Mouse (Mus musculus) heart, postnatal 25 days (tissue): ENCODE data around the gene Phf12. TPM values are rescaled to one million over a fixed set of nuclear protein-coding genes. Genes with fewer than 3 reads are reported as not detected.
A peak's percentile ranks its signal among the peaks of the same experiment; 100 is the strongest.

Experiments
- DNase-seq: peaks from one replicate; pipeline ENCODE4 v3.0.0; 2022; ENCODE audit warnings: low spot score
- intact Hi-C: fragments of 180-260 bp; cut with DNase I; formaldehyde crosslinking; loops from one replicate; pipeline ENCODE4 v1.15.1; 2025
- total RNA-seq, 2 experiments: library from RNA; stranded (reverse); gene quantifications; 2 replicates each; pipeline ENCODE4 v1.2.3; 2021

Phf12 gene
- total RNA-seq, 2 experiments from 2014 or later: 23.7 to 28.6 TPM

GRCm38 (mm10) chr11:77967114-77967513, 15.4 kb upstream of the Phf12 start:
- no peak for DNase-seq
- intact Hi-C loops: loop anchor here (1.0 to 5.0 kb wide), 2 partner anchors 140 to 230 kb away; no protein-coding TSS in a partner anchor

GRCm38 (mm10) chr11:77968786-77969185, 13.8 kb upstream of the Phf12 start:
- no peak for DNase-seq
- intact Hi-C loops: loop anchor here (5.0 kb wide), 1 partner anchor 231 kb away; no protein-coding TSS in a partner anchor

GRCm38 (mm10) chr11:77970718-77971117, 11.8 kb upstream of the Phf12 start:
- intact Hi-C loops: no loop called here
- no peak for DNase-seq

DNA sequence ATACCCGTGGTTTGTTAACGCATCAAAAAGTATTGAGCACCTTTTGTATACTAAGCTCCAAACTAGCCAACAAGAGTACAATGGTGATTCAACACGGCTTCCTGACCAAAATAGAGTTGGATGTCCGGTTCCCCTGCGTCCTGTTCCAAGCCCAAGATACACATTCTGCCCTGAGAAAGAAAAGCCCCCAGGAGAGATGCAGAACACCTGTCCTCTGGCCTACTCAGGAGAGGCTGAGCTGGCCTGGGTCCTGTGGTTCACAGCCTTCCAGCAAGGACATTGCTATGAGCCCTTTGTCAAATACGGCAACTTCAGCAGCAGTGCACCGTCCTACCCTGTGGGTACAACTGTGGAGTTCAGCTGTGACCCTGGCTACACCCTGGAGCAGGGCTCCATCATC, 9.0 kb upstream of the Phf12 start:
- no peak for DNase-seq
- intact Hi-C loops: no loop called here

DNA sequence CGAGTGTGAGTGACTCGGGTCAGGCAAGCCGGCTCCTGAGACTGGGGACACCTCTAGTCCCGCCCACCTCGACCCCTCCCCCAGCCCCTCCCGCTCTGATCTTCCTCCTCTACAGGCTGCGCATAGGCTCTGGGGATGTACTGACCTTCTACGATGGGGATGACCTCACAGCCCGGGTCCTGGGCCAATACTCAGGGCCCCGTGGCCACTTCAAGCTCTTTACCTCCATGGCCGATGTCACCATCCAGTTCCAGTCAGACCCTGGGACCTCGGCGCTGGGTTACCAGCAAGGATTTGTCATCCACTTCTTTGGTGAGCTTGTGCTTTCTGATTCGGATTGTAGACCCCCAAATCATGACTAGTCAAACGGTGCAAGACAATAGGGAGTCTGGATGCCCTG, 8.2 kb upstream of the Phf12 start:
- DNase-seq: no peak
- intact Hi-C loops: no loop called here

DNA sequence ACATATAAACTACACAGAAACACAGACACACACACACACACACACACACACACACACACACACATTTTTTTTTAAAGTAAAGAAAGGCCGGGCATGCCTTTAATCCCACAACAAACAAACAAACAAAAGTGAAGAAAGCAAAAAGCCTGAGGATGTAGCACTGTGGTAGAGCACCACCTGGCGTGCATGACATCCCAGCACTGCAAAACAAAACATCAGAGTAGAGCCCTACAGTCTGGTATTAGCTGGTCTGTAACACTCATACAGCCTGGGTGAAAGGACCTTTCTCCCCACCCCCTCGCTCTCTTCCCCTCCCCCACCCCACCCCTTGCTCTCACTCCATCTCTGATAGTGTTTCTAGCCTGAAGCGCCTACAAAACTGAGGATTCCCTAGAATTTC, 6.7 kb upstream of the Phf12 start:
- intact Hi-C loops: no loop called here
- DNase-seq: no peak

DNA sequence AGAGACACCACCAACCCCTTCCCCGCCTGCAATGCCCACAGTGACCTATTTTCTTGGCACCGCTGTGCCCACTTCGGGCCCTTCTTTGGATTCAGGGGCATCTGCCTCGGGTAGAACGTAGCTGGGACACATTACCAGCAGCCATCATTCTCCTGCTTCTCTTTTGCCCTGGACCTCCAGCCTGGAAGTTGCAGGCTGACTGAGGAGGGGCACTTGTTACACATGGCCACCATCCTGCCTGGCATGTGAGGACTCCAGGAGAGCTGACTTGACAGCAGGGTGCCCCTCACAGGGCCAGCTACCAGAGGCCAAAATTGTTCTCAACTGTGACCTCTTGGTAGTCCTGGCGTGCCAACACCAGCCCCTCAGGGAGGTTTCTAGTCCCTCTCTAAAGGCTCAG, 4.4 kb upstream of the Phf12 start:
- DNase-seq: no peak
- intact Hi-C loops: no loop called here

GRCm38 (mm10) chr11:77979221-77979809, 3.2 kb upstream of the Phf12 start:
- DNase-seq: no peak
- intact Hi-C loops: no loop called here

GRCm38 (mm10) chr11:77980281-77981204, 2.0 kb upstream of the Phf12 start:
- intact Hi-C loops: no loop called here
- DNase-seq: no peak

- DNase-seq: peak; percentile 93
- intact Hi-C loops: no loop called here
These were observed 729 bp upstream of the Phf12 start for GRCm38 (mm10) chr11:77981609-77982440.

DNA sequence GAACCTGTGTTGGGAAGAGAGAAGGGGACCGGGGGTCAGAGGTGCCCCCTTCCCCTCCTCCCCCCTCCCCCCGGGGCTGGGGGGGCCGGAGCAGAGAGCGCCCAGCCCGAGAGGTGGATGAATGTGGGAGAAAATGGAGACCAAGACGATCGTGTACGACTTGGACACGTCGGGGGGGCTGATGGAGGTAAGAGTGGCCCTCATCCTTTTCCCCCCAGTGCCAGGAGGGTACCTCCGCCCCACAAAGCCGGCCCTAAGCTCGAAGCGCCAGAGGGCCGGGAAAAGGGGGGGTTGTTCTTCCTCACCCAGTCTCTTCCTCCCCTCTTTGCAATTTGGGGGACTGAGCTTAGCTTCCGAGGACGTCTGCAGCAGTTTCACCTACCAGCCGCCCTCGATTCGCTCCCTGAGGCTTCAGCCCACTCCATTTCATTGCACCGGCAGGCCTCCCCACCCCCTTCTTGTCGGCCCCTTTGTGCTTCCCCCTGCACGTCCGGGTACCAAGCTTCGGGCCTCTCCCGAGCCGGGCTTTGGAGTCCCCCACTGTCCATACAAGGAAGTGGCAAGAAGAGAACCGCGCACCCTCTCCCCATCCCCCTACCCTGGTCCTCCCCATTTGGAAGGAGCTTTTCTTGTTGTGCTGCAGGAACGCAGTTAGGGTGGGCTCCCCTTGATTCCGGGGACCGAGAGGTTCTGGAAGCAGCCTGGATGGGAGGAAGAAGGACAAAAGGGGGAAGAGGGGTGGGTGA, 810 bp downstream of the Phf12 start:
- DNase-seq: no peak
- intact Hi-C loops: no loop called here

GRCm38 (mm10) chr11:77983937-77984835, 1.6 kb downstream of the Phf12 start:
- DNase-seq: peak; percentile 44
- intact Hi-C loops: no loop called here

- no peak for DNase-seq
- intact Hi-C loops: loop anchor here (5.0 kb wide), 1 partner anchor 37 kb away; no protein-coding TSS in a partner anchor
These were observed 2.3 kb downstream of the Phf12 start for GRCm38 (mm10) chr11:77984836-77985231.

GRCm38 (mm10) chr11:77985541-77986065, 3.0 kb downstream of the Phf12 start:
- intact Hi-C loops: loop anchor here (5.0 kb wide), 1 partner anchor 37 kb away; no protein-coding TSS in a partner anchor
- DNase-seq: no peak

GRCm38 (mm10) chr11:77989071-77989690, 6.6 kb downstream of the Phf12 start:
- DNase-seq: no peak
- intact Hi-C loops: loop anchor here (5.0 kb wide), 1 partner anchor 33 kb away; no protein-coding TSS in a partner anchor

- no peak for DNase-seq
- intact Hi-C loops: no loop called here
These were observed 13.0 kb downstream of the Phf12 start for GRCm38 (mm10) chr11:77995556-77995955.

DNA sequence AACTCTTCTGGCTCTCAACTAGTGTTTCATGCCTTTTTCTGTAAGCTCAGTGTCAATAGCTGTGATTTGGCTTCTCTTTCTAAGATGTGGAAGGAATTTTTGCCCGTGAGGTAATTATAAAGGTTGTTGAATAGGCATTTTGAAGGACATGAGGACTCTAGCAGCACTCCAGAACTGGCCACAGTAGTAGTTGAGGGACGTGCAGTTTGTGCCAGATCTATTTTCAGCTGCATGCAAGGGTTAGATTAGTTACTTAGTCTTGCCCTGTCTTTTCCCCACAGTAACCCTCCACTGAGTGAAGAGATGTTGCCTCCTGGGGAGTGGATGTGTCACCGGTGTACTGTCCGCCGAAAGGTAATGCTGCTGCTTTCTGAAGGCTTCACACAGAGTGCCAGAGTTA, 23.9 kb downstream of the Phf12 start:
- intact Hi-C loops: no loop called here
- DNase-seq: no peak

DNA sequence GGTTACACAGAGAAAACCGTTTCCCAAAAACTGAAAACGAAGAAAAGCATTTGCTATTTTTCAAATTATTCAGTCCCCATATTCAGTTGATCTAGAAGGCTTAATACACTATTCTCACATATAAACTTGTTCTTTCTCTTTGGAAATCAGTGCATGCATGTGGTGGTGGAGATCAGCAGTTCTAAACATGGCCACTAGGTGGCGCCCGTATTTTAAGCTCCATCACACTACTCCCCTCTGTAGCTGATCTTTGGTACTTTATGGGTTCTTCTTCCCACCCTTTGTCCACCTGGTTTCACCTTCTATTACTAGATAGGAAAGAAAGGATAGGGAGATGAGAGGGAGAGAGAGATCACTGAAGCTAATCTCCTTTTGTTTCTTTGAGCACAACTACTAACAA, 37.1 kb downstream of the Phf12 start:
- intact Hi-C loops: loop anchor here (2.0 to 5.0 kb wide), 2 partner anchors 32 to 159 kb away; no protein-coding TSS in a partner anchor

More for the DNA sequence above, 37.1 kb downstream of the Phf12 start:
- no peak for DNase-seq
